Mouse (Mus musculus): Measurements from ENCODE around the gene Scd2. TPM values are rescaled to one million over a fixed set of nuclear protein-coding genes. Genes with fewer than 3 reads are reported as not detected.
A peak's percentile ranks its signal among the peaks of the same experiment; 100 is the strongest.
"Not testable (repeated sequence)": the region's sequence is repeated elsewhere in the genome, so short reads cannot be mapped to it uniquely, and the experiment has no call there.

Gene Scd2
- polyA plus RNA-seq, 1 experiment from 2014 or later: 224 TPM

- no peaks in the 10 kb centered on the region for H3K27me3 ChIP-seq
- H3K9ac ChIP-seq: no peak overlapping the region
- H3K4me1 ChIP-seq: peaks cover 16% of the 10 kb centered on the region
- no peak overlapping the region for H3K4me3 ChIP-seq
- H3K27ac ChIP-seq: no peak overlapping the region
- no peak overlapping the region for H3K4me2 ChIP-seq
- no peaks in the 10 kb centered on the region for H3K9me3 ChIP-seq
- H3K36me3 ChIP-seq: no peaks in the 10 kb centered on the region
- no peak for ATAC-seq (ENCODE audit: borderline replicate concordance, extremely low read depth, low FRiP score, low TSS enrichment)
- WGBS: 85% methylated on average over 1 of the region's 1 CpGs
Observed at GRCm38 (mm10) chr19:44275418-44275817, 18.1 kb upstream of the Scd2 start.

GRCm38 (mm10) chr19:44276861-44277260 lies 16.6 kb upstream of the Scd2 start:
- Histone ChIP-seq H3K9ac (no peak overlapping the region), H3K4me3 (no peak overlapping the region), H3K9me3 (no peaks in the 10 kb centered on the region), H3K36me3 (no peaks in the 10 kb centered on the region), H3K4me1 (peaks cover 31% of the 10 kb centered on the region), H3K4me2 (no peak overlapping the region), H3K27me3 (no peaks in the 10 kb centered on the region), H3K27ac (no peak overlapping the region)
- ATAC-seq (ENCODE audit: borderline replicate concordance, extremely low read depth, low FRiP score, low TSS enrichment): no peak
- 73% methylated on average over 5 of the region's 5 CpGs for WGBS

DNA sequence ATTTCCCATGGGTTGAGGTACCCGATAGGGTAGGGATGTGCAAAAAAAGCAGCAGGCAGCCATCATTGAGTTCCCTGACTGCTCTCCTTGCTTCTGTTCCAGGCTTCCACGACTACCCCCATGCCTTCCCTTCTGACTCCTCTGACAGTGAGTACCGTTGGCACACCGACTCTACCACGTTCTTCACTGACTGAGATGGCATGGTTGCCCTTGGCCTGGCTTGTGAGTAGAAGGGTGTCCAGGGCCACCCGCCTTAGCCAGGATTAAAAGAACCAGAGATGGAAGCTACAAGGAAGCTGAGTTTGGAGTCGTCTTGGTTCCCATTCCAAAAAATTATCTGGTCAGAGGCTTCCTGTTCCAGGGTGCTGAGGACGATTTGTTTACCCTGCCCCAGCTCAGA lies 15.5 kb upstream of the Scd2 start:
- H3K9me3 ChIP-seq: no peaks in the 10 kb centered on the region
- H3K4me3 ChIP-seq: no peak overlapping the region
- no peak for ATAC-seq (ENCODE audit: borderline replicate concordance, extremely low read depth, low FRiP score, low TSS enrichment)
- no peaks in the 10 kb centered on the region for H3K36me3 ChIP-seq
- H3K27ac ChIP-seq: no peak overlapping the region
- 74% methylated on average over 8 of the region's 8 CpGs for WGBS
- H3K9ac ChIP-seq: no peak overlapping the region
- H3K27me3 ChIP-seq: no peaks in the 10 kb centered on the region
- peaks cover 40% of the 10 kb centered on the region for H3K4me1 ChIP-seq
- H3K4me2 ChIP-seq: no peak overlapping the region

GRCm38 (mm10) chr19:44280755-44281154 lies 12.7 kb upstream of the Scd2 start:
- H3K27me3 ChIP-seq: no peaks in the 10 kb centered on the region
- no peaks in the 10 kb centered on the region for H3K36me3 ChIP-seq
- no peak overlapping the region for H3K9ac ChIP-seq
- ATAC-seq (ENCODE audit: borderline replicate concordance, extremely low read depth, low FRiP score, low TSS enrichment): no peak
- no peaks in the 10 kb centered on the region for H3K9me3 ChIP-seq
- H3K27ac ChIP-seq: peak overlapping the region; percentile 87
- H3K4me1 ChIP-seq: peaks cover 57% of the 10 kb centered on the region
- 8% methylated on average over 6 of the region's 6 CpGs for WGBS
- H3K4me3 ChIP-seq: no peak overlapping the region
- no peak overlapping the region for H3K4me2 ChIP-seq

DNA sequence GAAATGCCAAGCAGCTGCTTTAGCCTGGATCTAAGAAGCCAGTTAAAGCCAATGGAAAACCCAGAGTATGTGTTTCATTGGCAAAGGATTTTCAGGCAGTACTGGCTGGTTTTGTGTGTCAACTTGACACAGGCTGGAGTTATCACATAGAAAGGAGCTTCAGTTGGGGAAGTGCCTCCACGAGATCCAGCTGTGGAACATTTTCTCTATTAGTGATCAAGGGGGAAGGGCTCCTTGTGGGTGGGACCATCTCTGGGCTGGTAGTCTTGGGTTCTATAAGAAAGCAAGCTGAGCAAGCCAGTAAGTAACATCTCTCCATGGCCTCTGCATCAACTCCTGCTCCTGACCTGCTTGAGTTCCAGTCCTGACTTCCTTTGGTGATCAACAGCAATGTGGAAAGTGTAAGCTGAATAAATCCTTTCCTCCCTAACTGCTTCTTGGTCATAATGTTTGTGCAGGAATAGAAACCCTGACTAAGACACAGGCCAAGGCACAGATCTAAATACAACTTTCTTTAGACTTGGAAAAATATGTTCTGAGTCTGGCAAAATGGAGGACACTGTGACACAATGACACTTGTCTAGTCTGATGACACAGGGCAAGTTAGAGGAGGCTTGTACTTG lies 11.5 kb upstream of the Scd2 start:
- not testable (repeated sequence) for H3K9ac ChIP-seq; H3K4me3 ChIP-seq; H3K36me3 ChIP-seq; H3K27me3 ChIP-seq; ATAC-seq (ENCODE audit: borderline replicate concordance, extremely low read depth, low FRiP score, low TSS enrichment); H3K9me3 ChIP-seq
- Histone ChIP-seq H3K27ac (peak overlapping the region; percentile 82), H3K4me1 (peaks cover 68% of the 10 kb centered on the region), H3K4me2 (peak overlapping the region; percentile 27; the same call in 1 of the 2 replicates)
- WGBS: 13% methylated on average over 1 of the region's 1 CpGs

DNA sequence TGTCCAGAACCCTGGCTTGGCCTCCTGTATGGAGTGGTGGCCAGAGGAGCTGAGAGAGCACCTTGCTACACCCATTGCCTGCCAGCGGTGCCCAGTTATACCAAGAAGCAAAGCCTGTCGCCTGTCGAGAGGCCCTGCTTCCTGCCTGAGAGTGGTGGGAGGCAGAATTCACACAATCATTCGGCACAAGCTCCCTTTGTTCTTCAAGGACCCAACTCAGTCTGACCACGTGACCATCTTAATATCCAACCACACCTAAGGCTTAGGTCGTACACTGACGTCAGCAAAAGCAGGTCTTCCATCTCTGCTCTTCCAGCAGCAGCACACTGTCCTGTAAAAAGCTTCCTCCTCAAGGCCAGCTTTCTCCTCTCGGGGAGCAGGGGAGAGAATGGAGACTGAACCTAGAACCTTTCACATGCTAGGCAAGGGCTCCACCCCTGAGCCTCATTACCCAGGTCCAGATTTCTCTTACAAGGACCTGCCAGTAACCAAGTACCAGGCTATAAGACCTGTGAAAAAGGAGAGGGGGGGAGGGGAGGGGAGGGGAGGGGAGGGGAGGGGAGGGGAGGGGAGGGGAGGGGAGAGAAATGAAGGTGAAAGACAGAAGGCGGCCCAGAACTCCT lies 10.8 kb upstream of the Scd2 start:
- peak overlapping the region; percentile 98 for H3K27ac ChIP-seq
- no peak overlapping the region for H3K9ac ChIP-seq
- no peaks in the 10 kb centered on the region for H3K27me3 ChIP-seq
- H3K36me3 ChIP-seq: no peaks in the 10 kb centered on the region
- no peak for ATAC-seq (ENCODE audit: borderline replicate concordance, extremely low read depth, low FRiP score, low TSS enrichment)
- 32% methylated on average over 9 of the region's 9 CpGs for WGBS
- no peaks in the 10 kb centered on the region for H3K9me3 ChIP-seq
- H3K4me1 ChIP-seq: peaks cover 75% of the 10 kb centered on the region
- H3K4me3 ChIP-seq: no peak overlapping the region
- H3K4me2 ChIP-seq: peak overlapping the region; percentile 27; the same call in 1 of the 2 replicates

DNA sequence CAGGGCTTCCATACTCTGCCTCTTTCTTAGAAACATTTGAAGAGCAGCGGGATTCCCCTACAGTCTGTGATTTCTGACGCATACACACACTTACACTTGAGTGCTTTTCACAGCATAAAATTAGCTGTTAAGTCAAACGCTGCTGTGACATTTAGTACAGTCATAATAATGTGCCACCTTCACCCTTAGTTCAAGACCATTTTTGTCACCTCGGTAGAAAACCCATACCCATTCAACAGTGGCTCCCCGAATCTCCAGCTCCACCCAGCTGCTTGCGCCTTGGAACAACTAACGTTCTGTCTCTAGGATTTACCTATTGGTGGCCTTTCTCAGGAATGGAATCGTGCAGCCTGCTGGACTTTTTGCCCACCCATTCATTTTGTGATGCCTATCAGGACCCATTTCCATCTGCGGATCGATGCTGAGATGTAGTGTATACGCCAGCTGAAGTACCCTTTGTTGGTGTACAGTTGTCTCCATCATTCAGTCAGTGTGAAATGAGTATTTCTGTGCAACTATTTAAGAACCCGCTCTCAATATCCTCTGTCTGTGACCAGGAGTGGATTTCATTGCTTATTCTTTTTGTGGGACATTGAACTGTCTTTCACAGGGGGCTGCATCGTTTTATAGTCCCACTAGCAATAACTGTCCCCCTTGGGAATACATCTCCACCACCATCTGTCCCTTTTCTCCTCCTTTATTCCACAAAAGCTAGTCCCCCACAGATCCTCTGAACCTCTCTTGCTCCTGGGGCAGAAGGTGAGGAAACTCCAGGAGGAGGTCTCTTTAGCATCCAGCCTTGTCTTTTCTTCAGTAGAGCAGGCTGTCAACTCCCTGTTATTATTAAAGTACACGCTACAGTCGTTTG lies 10.1 kb upstream of the Scd2 start:
- Histone ChIP-seq H3K4me3 (peak overlapping the region; percentile 41), H3K4me2 (peak overlapping the region; percentile 78), H3K27ac (peak overlapping the region; percentile 98), H3K36me3 (no peaks in the 10 kb centered on the region), H3K4me1 (peaks cover 74% of the 10 kb centered on the region), H3K9me3 (no peaks in the 10 kb centered on the region), H3K9ac (peak overlapping the region; percentile 25; the same call in 1 of the 2 replicates), H3K27me3 (no peaks in the 10 kb centered on the region)
- 20% methylated on average over 15 of the region's 15 CpGs for WGBS
- ATAC-seq (ENCODE audit: borderline replicate concordance, extremely low read depth, low FRiP score, low TSS enrichment): no peak

DNA sequence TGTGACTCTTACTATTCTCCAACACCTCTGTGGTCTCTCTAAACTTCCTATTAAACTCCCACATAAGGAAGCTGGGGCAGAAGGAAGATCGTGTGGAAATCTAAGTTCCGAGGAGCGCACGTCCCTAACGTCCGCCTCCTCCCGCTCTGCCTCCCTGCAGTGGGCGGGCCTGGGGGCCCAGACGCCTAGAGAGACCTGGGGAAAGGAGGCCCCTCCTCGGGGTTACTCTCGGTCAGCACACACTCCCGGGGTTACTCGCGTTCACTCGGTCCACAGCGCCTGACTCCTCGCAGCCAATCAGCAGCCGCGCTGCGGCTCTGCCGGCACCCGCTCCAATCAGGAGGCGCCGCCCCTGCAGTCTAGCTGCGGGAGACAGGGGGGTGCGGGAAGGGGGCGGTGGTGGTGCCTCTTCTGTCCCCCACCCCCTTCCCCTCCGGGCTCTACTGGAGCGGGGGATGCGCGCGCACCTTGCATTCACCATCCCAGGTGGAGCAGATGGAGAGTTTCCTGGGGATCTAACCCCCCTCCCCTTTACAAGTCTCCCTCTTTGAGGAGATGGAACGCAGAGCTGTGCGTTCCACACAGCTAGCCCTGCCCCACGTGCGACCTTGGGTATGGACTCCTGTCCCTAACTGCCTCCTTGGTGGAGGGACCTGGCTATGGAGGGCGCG lies 9.3 kb upstream of the Scd2 start:
- WGBS: under 1% methylated on average over 37 of the region's 38 CpGs
- Histone ChIP-seq H3K27ac (peak overlapping the region; percentile 98), H3K4me1 (peaks cover 78% of the 10 kb centered on the region), H3K9ac (peak overlapping the region; percentile 55), H3K4me2 (peak overlapping the region; percentile 78), H3K36me3 (no peaks in the 10 kb centered on the region), H3K4me3 (peak overlapping the region; percentile 41), H3K27me3 (no peaks in the 10 kb centered on the region), H3K9me3 (no peaks in the 10 kb centered on the region)
- ATAC-seq (ENCODE audit: borderline replicate concordance, extremely low read depth, low FRiP score, low TSS enrichment): peak; percentile 98

DNA sequence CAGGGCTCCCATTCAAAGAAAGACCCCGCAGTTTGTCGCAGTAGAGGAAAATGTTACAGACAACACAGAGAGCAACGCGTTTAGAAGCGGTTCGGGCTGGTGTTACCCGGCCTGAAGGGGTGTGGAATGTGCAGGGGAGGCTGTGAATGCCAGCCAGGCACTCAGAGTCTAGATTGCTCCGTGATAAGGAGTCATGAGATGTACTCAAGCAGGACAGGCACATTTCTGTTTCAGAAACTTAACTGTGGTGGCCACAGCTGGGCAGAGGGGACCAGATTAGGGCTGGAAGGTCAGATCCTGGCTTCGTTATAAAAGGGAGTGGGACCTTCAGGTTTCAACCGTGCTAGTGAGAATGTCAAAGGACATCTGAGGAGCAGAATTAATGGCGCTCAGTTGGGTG lies 8.8 kb upstream of the Scd2 start:
- Histone ChIP-seq H3K36me3 (no peaks in the 10 kb centered on the region), H3K4me2 (peak overlapping the region; percentile 78), H3K9me3 (no peaks in the 10 kb centered on the region), H3K4me3 (peak overlapping the region; percentile 41), H3K27ac (peak overlapping the region; percentile 98), H3K4me1 (peaks cover 83% of the 10 kb centered on the region), H3K27me3 (no peaks in the 10 kb centered on the region), H3K9ac (peak overlapping the region; percentile 55)
- peak; percentile 33 for ATAC-seq (ENCODE audit: borderline replicate concordance, extremely low read depth, low FRiP score, low TSS enrichment)
- 2% methylated on average over 11 of the region's 11 CpGs for WGBS

GRCm38 (mm10) chr19:44285554-44285953 lies 7.9 kb upstream of the Scd2 start:
- no peak overlapping the region for H3K4me2 ChIP-seq
- WGBS: 90% methylated on average over 8 of the region's 8 CpGs
- H3K4me3 ChIP-seq: no peak overlapping the region
- peak overlapping the region; percentile 98 for H3K27ac ChIP-seq
- no peaks in the 10 kb centered on the region for H3K9me3 ChIP-seq
- peaks cover 82% of the 10 kb centered on the region for H3K4me1 ChIP-seq
- no peaks in the 10 kb centered on the region for H3K36me3 ChIP-seq
- ATAC-seq (ENCODE audit: borderline replicate concordance, extremely low read depth, low FRiP score, low TSS enrichment): no peak
- no peaks in the 10 kb centered on the region for H3K27me3 ChIP-seq
- H3K9ac ChIP-seq: no peak overlapping the region

DNA sequence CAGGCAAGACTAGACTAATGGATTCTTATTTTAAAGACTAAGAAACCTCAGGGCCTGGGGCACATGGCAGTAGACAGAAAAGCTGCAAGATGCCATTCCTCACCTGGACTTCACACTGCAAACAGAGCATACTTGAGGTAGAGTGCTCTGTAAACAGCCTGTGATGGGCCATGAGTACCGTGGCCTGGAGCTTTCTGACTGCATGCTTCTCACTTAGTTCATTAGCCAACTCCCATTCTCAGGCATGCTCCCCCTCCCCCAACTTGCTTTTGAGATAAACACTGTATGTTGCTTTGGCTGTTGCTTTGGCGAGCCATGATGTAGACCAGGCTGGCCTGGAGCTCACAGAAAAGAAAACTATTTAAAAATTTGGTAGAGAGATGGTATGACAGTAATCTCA lies 7.4 kb upstream of the Scd2 start:
- WGBS: 23% methylated on average over 2 of the region's 2 CpGs
- Histone ChIP-seq H3K4me1 (peaks cover 76% of the 10 kb centered on the region), H3K27ac (peak overlapping the region; percentile 98)

More for the DNA sequence above, 7.4 kb upstream of the Scd2 start:
- Histone ChIP-seq H3K4me2 (no peak overlapping the region), H3K9ac (no peak overlapping the region), H3K9me3 (no peaks in the 10 kb centered on the region), H3K36me3 (no peaks in the 10 kb centered on the region), H3K4me3 (no peak overlapping the region), H3K27me3 (no peaks in the 10 kb centered on the region)
- no peak for ATAC-seq (ENCODE audit: borderline replicate concordance, extremely low read depth, low FRiP score, low TSS enrichment)

Measured in lung, embryonic 15.5 days (tissue).